Mouse (Mus musculus): ENCODE measurements at regions not wholly inside any gene's neighbourhood (a gene's known extent, or its start where the extent isn't known, plus 50 kb on each side); places are given as distances from the start of the nearest gene placed in this dataset.
"Not testable (repeated sequence)": the region's sequence is repeated elsewhere in the genome, so short reads cannot be mapped to it uniquely, and the experiment has no call there.

GRCm38 (mm10) chr15:23536691-23537090 is 987.9 kb downstream of the Cdh18 start:
- H3K4me3 ChIP-seq (ENCODE audit: low read depth, low read length) = no peak overlapping the region
- DNase-seq (ENCODE audit: low spot score) (no peak), ATAC-seq (no peak)
- H3K27me3 ChIP-seq (replicated peaks; ENCODE audit: control insufficient read depth, insufficient read depth, low read length) = no peaks in the 10 kb centered on the region
- 66% methylated on average over 3 of the region's 3 CpGs for WGBS
- no peaks in the 10 kb centered on the region for H3K4me1 ChIP-seq (ENCODE audit: control insufficient read depth, insufficient read depth, low read length)
- H3K4me2 ChIP-seq (ENCODE audit: low read length) = no peak overlapping the region
- H3K9me3 ChIP-seq (replicated peaks; ENCODE audit: control insufficient read depth, low read length) = no peaks in the 10 kb centered on the region
- H3K36me3 ChIP-seq (ENCODE audit: control insufficient read depth, insufficient read depth, low read length) = no peaks in the 10 kb centered on the region
- no peak overlapping the region for H3K9ac ChIP-seq (ENCODE audit: low read length)
- no peak overlapping the region for H3K27ac ChIP-seq (ENCODE audit: low read depth, low read length)

- no peaks in the 10 kb centered on the region for H3K9me3 ChIP-seq (replicated peaks; ENCODE audit: control insufficient read depth, low read length)
- no peak overlapping the region for H3K4me3 ChIP-seq (ENCODE audit: low read depth, low read length)
- H3K4me2 ChIP-seq (ENCODE audit: low read length) = no peak overlapping the region
- ATAC-seq (no peak), DNase-seq (ENCODE audit: low spot score) (no peak)
- H3K36me3 ChIP-seq (ENCODE audit: control insufficient read depth, insufficient read depth, low read length) = no peaks in the 10 kb centered on the region
- WGBS = 60% methylated on average over 3 of the region's 3 CpGs
- H3K27ac ChIP-seq (ENCODE audit: low read depth, low read length) = no peak overlapping the region
- H3K9ac ChIP-seq (ENCODE audit: low read length) = no peak overlapping the region
- no peaks in the 10 kb centered on the region for H3K4me1 ChIP-seq (ENCODE audit: control insufficient read depth, insufficient read depth, low read length)
- no peaks in the 10 kb centered on the region for H3K27me3 ChIP-seq (replicated peaks; ENCODE audit: control insufficient read depth, insufficient read depth, low read length)
Observed at GRCm38 (mm10) chr15:23537449-23537848, 988.6 kb downstream of the Cdh18 start.

GRCm38 (mm10) chr15:23560136-23560535 is 1011.3 kb downstream of the Cdh18 start:
- Histone ChIP-seq H3K4me3 (ENCODE audit: low read depth, low read length) (no peak overlapping the region), H3K27ac (ENCODE audit: low read depth, low read length) (no peak overlapping the region), H3K9ac (ENCODE audit: low read length) (no peak overlapping the region), H3K4me1 (ENCODE audit: control insufficient read depth, insufficient read depth, low read length) (no peaks in the 10 kb centered on the region), H3K4me2 (ENCODE audit: low read length) (no peak overlapping the region), H3K9me3 (replicated peaks; ENCODE audit: control insufficient read depth, low read length) (no peaks in the 10 kb centered on the region), H3K36me3 (ENCODE audit: control insufficient read depth, insufficient read depth, low read length) (no peaks in the 10 kb centered on the region), H3K27me3 (replicated peaks; ENCODE audit: control insufficient read depth, insufficient read depth, low read length) (no peaks in the 10 kb centered on the region)
- DNase-seq (ENCODE audit: low spot score) (no peak), ATAC-seq (no peak)
- WGBS = 82% methylated on average over 3 of the region's 3 CpGs

- Histone ChIP-seq H3K27me3 (replicated peaks; ENCODE audit: control insufficient read depth, insufficient read depth, low read length) (no peaks in the 10 kb centered on the region), H3K36me3 (ENCODE audit: control insufficient read depth, insufficient read depth, low read length) (no peaks in the 10 kb centered on the region), H3K9ac (ENCODE audit: low read length) (no peak overlapping the region), H3K27ac (ENCODE audit: low read depth, low read length) (no peak overlapping the region), H3K4me1 (ENCODE audit: control insufficient read depth, insufficient read depth, low read length) (no peaks in the 10 kb centered on the region), H3K4me3 (ENCODE audit: low read depth, low read length) (no peak overlapping the region), H3K9me3 (replicated peaks; ENCODE audit: control insufficient read depth, low read length) (no peaks in the 10 kb centered on the region), H3K4me2 (ENCODE audit: low read length) (no peak overlapping the region)
- ATAC-seq (no peak), DNase-seq (ENCODE audit: low spot score) (no peak)
- WGBS = 87% methylated on average over 2 of the region's 2 CpGs
Observed at GRCm38 (mm10) chr15:23562181-23562580, 1013.4 kb downstream of the Cdh18 start.

- Histone ChIP-seq H3K4me2 (ENCODE audit: low read length) (no peak overlapping the region), H3K4me1 (ENCODE audit: control insufficient read depth, insufficient read depth, low read length) (no peaks in the 10 kb centered on the region), H3K9me3 (replicated peaks; ENCODE audit: control insufficient read depth, low read length) (no peaks in the 10 kb centered on the region), H3K36me3 (ENCODE audit: control insufficient read depth, insufficient read depth, low read length) (no peaks in the 10 kb centered on the region), H3K27me3 (replicated peaks; ENCODE audit: control insufficient read depth, insufficient read depth, low read length) (no peaks in the 10 kb centered on the region), H3K4me3 (ENCODE audit: low read depth, low read length) (no peak overlapping the region), H3K9ac (ENCODE audit: low read length) (no peak overlapping the region), H3K27ac (ENCODE audit: low read depth, low read length) (no peak overlapping the region)
- no peak for DNase-seq (ENCODE audit: low spot score)
- ATAC-seq = no peak
Observed at GRCm38 (mm10) chr15:23564981-23565380, 1016.2 kb downstream of the Cdh18 start.

- no peak overlapping the region for H3K4me3 ChIP-seq (ENCODE audit: low read depth, low read length)
- no peaks in the 10 kb centered on the region for H3K9me3 ChIP-seq (replicated peaks; ENCODE audit: control insufficient read depth, low read length)
- ATAC-seq (no peak), DNase-seq (ENCODE audit: low spot score) (peak; percentile 14)
- H3K4me1 ChIP-seq (ENCODE audit: control insufficient read depth, insufficient read depth, low read length) = no peaks in the 10 kb centered on the region
- H3K27ac ChIP-seq (ENCODE audit: low read depth, low read length) = no peak overlapping the region
- no peak overlapping the region for H3K9ac ChIP-seq (ENCODE audit: low read length)
- H3K27me3 ChIP-seq (replicated peaks; ENCODE audit: control insufficient read depth, insufficient read depth, low read length) = no peaks in the 10 kb centered on the region
- no peak overlapping the region for H3K4me2 ChIP-seq (ENCODE audit: low read length)
- 65% methylated on average over 3 of the region's 3 CpGs for WGBS
- H3K36me3 ChIP-seq (ENCODE audit: control insufficient read depth, insufficient read depth, low read length) = no peaks in the 10 kb centered on the region
Observed at GRCm38 (mm10) chr15:23566886-23567655, 1018.2 kb downstream of the Cdh18 start.

- H3K9ac ChIP-seq (ENCODE audit: low read length); ATAC-seq; H3K4me3 ChIP-seq (ENCODE audit: low read depth, low read length); H3K9me3 ChIP-seq (replicated peaks; ENCODE audit: control insufficient read depth, low read length); DNase-seq (ENCODE audit: low spot score); H3K27me3 ChIP-seq (replicated peaks; ENCODE audit: control insufficient read depth, insufficient read depth, low read length); H3K4me1 ChIP-seq (ENCODE audit: control insufficient read depth, insufficient read depth, low read length); H3K4me2 ChIP-seq (ENCODE audit: low read length); H3K27ac ChIP-seq (ENCODE audit: low read depth, low read length); H3K36me3 ChIP-seq (ENCODE audit: control insufficient read depth, insufficient read depth, low read length): not testable (repeated sequence)
- 88% methylated on average over 6 of the region's 6 CpGs for WGBS
Observed at GRCm38 (mm10) chr15:23568651-23569050, 1019.8 kb downstream of the Cdh18 start.

GRCm38 (mm10) chr15:23581898-23582297 is 1033.1 kb downstream of the Cdh18 start:
- no peak overlapping the region for H3K27ac ChIP-seq (ENCODE audit: low read depth, low read length)
- H3K27me3 ChIP-seq (replicated peaks; ENCODE audit: control insufficient read depth, insufficient read depth, low read length) = no peaks in the 10 kb centered on the region
- H3K36me3 ChIP-seq (ENCODE audit: control insufficient read depth, insufficient read depth, low read length) = no peaks in the 10 kb centered on the region
- H3K4me3 ChIP-seq (ENCODE audit: low read depth, low read length) = no peak overlapping the region
- no peak overlapping the region for H3K9ac ChIP-seq (ENCODE audit: low read length)
- WGBS = 57% methylated on average over 1 of the region's 1 CpGs
- no peaks in the 10 kb centered on the region for H3K4me1 ChIP-seq (ENCODE audit: control insufficient read depth, insufficient read depth, low read length)
- ATAC-seq (no peak), DNase-seq (ENCODE audit: low spot score) (peak; percentile 10)
- H3K9me3 ChIP-seq (replicated peaks; ENCODE audit: control insufficient read depth, low read length) = no peaks in the 10 kb centered on the region
- no peak overlapping the region for H3K4me2 ChIP-seq (ENCODE audit: low read length)

- 92% methylated on average over 2 of the region's 2 CpGs for WGBS
- no peak overlapping the region for H3K4me3 ChIP-seq (ENCODE audit: low read depth, low read length)
Observed at GRCm38 (mm10) chr15:23590451-23590850, 1041.6 kb downstream of the Cdh18 start.

More at GRCm38 (mm10) chr15:23590451-23590850, 1041.6 kb downstream of the Cdh18 start:
- Histone ChIP-seq H3K4me2 (ENCODE audit: low read length) (no peak overlapping the region), H3K27me3 (replicated peaks; ENCODE audit: control insufficient read depth, insufficient read depth, low read length) (no peaks in the 10 kb centered on the region), H3K9me3 (replicated peaks; ENCODE audit: control insufficient read depth, low read length) (no peaks in the 10 kb centered on the region), H3K36me3 (ENCODE audit: control insufficient read depth, insufficient read depth, low read length) (no peaks in the 10 kb centered on the region), H3K4me1 (ENCODE audit: control insufficient read depth, insufficient read depth, low read length) (no peaks in the 10 kb centered on the region), H3K9ac (ENCODE audit: low read length) (no peak overlapping the region), H3K27ac (ENCODE audit: low read depth, low read length) (no peak overlapping the region)
- no peak for ATAC-seq
- DNase-seq (ENCODE audit: low spot score) = no peak
